Mouse (Mus musculus): Measurements from ENCODE around the gene Prkaa2. TPM values are rescaled to one million over a fixed set of nuclear protein-coding genes. Genes with fewer than 3 reads are reported as not detected.

The Prkaa2 gene
- polyA plus RNA-seq (2012; rRNA removed) = 4.2 and 5.2 TPM in 2 replicates

DNA sequence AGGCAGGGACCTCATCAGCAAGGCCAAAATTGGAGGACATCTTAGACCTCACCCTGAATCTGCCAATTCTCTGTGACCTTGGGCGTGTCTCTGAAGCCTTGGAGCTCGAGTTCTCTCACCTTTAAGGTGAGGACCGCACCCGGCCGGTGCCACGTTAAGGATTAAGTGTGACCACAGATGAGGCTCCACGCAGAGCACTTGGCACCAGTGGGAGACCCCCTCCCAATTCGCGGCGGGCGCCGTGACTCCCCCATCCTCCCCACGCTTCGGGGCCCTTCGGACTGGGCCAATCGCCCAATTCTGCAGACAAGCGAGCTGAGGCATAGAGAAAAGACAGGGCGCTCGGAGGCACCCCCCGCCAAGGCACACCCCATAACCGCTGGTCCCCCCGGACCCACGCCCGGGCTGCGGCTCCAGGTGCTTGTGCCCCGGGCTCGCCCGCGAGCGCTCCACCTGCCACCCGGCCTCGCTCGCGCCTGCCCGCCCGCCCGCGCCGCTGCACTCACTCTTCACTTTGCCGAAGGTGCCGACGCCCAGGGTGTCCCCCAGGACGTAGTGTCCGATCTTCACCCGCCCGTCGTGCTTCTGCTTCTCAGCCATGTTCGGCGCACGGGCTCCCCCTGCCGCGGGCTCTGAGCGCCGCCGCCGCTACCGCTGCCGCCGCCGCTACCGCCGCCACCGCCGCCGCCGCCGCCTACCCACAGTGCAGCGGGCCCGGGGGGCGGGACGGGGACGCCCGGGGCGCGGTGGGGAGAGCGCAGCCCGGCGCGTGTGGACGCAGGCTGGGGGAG, at the start of gene Prkaa2:
TSS of gene Prkaa2 (minus strand) at position 692 of the 791 bp plus-strand sequence.
- WGBS = 2% methylated on average over 79 of the region's 80 CpGs
- no peak for DNase-seq (ENCODE audit: low read depth, low spot score)

DNA sequence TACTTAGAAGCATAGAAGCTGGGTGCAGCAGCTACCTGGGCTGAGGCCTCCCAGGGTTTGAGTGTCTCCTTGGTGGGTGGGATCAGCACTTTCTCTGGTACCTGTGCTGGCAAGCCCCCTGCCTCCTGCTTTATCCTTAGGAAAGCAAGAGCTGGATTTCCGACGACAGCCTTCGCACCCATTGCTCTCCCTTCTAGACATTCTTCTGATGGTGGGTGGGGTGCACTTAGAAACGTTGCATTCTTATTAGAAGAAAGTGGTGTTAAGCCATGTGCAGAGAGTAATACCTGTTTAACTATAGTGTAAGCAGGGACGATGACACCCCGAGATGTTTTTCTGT, 49.8 kb upstream of the Prkaa2 start:
- DNase-seq (ENCODE audit: low read depth, low spot score) = no peak
- WGBS = 52% methylated on average over 6 of the region's 6 CpGs

DNA sequence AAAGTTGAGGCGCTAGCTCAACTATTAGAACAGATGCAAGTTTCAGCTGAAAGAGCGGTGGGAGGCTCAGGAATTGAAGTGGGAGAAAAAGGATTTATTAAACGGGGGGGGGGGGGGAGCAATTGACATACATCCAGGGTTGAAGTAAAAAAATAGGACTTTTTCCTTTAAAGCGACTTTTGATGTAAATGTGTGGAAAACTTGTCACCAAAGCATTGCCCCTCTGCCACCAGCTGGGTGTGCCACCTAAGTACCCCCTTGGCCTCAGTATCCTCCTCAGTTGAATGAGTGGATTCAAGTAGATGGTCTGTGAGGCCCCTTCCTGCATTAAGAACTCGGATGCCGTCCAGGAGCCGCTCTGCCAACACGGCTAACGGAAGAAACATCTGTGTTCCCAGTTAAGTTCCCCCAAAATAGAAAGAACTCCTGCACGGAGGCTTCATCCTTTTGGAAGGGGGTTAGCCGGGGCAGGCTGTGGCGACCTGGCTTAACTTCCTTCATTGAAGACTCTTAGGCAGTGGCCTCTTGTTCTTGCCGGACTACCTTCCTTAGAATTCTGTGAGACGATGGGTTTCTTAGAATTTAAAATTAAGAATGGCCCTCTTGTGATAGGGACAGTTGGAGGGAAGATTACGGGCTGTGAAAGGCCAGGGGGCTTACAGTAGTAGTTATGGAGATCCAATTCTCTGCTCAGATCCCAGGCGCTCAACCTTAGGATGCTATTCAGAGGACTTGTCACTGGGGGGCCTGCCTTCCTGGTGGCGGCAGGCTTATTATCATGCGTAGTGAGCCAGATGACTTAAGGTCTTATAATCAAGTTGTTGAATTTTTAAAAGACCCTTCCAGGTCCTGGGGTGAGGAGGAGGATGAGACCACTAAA, 49.2 kb upstream of the Prkaa2 start:
- no peak for DNase-seq (ENCODE audit: low read depth, low spot score)
- WGBS = 27% methylated on average over 18 of the region's 18 CpGs

DNA sequence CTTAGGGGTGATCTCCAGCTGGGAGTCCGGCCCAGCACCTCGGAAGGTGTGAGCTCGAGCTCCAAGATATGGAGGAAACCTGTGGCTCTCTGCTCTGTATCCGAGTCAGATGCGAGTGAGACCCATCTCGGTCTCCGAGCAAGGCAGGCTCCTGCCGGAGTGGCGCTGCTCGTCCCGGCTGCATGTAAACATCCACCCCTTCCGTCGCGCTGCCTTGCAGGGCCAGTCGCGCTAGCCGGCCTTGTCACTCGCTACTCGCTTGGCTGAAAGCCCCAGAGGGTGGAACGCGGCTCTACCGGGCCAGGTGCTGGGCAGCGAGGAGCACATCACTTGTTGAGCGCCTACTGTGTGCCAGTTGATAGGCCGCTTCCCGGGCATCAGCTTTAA, 48.5 kb upstream of the Prkaa2 start:
- WGBS = under 1% methylated on average over 26 of the region's 26 CpGs

DNA sequence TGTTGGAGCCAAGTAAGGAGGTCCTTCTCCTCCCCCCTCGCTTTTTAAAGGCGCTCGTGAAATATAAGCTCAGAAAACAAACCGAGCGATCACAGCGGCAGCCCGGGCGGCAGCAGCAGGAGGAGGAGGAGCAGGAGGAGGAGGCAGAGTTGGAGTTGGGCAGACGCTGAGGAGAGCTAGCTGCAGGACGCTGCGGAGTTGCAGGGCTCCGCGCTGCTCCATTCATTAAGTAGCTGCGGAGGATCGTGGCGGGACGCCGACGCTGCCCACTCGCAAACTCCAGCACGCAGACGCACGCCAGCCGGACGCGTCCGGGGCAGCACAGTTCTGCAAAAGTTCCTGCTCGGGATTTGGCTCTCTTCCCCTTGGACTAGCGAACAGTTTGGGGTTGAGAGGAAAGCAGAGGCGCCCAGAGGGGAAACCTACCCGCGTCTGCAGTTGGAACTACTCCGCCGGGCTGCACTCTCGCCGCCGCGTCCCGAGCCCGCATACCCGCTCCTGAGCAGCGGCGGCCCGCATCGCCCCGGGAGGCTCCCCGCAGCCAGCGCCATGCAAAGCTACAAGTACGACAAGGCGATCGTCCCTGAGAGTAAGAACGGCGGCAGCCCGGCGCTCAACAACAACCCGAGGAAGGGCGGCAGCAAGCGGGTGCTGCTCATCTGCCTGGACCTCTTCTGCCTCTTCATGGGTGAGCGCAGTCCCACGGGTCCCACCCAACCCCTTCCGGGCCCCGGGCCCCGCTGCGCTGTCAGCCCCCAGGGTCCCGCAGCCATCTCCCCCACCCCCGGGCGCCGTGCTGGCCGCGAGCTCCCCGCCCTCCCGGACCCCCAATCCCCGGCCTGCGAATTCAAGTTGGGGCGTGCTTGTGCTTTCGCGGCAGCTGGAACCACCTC, 47.8 kb upstream of the Prkaa2 start, which contains the start of gene Plpp3:
TSS of gene Plpp3 (plus strand) at position 72 of the 893 bp plus-strand sequence.
- under 1% methylated on average over 77 of the region's 77 CpGs for WGBS
- DNase-seq (ENCODE audit: low read depth, low spot score) = peak; percentile 44

More for the DNA sequence above, 48.5 kb upstream of the Prkaa2 start:
- no peak for DNase-seq (ENCODE audit: low read depth, low spot score)

DNA sequence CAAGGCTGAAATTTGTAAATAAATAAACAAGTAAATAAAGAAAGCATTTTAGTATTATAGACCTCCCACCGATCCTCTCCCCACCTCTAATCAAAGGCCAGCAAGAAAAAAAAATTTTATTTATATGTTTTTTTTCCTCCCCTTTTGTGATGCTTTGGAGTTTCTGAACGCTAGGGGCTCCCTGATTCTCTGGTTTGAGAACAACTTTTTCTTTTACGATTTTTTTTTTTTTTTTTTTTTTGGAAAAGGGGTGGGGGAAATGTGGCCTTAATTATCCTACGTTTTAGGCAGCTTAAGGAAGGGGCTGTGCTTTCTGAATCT, 47.2 kb upstream of the Prkaa2 start:
- 0% methylated on average over 4 of the region's 4 CpGs for WGBS
- DNase-seq (ENCODE audit: low read depth, low spot score) = no peak

DNA sequence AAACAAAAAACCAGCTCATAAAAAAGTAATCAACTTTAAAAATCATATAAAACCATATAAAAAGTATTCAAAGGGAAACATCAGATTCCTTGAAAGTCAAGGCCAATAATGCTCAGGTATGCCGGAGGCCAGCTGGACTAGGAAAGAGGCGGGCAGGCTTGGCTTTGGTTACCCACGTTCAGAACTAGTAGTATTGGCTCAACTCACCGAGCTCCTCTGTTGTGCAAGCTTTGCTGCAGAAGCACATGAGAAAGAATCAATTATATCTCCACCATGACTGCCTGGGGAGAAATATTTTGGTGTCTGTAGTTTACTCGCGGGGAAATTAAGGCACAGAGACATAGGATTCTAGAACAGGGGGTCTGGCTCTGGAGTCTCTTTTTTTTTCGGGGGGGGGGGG, 46.6 kb upstream of the Prkaa2 start:
- no peak for DNase-seq (ENCODE audit: low read depth, low spot score)

DNA sequence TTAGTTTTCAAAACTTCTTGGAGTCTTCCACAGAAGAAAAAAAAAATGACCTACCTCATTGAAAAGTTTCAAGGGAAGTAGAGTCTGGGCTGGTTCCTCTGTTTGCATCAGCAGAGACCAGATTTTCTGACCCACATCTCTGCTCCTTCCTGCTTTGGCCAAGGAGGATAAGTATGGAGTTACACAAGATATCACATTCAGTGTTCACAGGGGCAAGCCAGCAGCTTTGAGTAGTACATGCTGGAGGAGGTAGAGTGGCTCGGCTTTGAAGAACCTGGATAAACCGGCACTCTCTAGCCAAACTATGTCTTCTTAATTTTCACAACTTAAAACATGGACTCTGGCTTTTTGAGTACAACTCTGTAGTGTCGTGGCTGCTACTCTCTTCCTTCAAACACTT, 43.5 kb upstream of the Prkaa2 start:
- DNase-seq (ENCODE audit: low read depth, low spot score) = no peak

More for the DNA sequence above, 46.6 kb upstream of the Prkaa2 start:
- WGBS = 71% methylated on average over 7 of the region's 7 CpGs

DNA sequence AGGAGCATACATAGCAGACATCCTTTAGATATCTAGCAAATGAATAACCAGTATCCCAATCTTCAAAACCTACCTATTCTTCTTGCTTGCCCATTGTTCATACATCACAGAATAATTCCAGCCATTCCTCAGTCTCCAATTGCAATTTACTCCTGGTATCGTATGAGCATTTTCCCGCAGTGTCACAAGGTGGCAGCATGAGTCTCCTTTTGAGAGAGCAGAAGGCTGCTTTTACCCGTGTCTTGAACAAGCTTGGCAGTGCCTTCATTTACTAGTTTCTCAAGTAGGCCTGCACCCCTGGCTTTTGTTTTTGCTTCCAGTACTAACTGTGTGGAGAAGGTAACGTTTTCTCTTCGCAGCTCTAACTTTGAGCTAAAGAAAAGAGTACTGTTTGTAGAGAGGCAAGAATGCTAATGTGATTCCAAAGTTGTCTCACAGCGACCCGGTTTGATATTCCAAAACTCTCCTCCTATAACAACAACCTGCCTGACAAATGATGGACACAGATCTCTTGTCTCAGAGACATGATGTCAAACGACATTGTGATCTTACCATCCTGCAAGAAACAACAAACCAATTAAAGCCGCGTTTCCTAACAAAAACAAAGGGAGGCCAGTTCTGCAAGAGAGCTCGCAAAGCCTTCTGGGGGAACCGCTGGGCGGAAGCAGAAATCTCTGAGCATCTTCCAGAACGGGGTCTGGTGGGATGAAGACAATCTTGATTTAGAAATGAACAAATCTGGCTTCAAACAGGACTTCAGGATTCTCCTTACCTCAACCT, 42.4 kb upstream of the Prkaa2 start:
- peak; percentile 46 for DNase-seq (ENCODE audit: low read depth, low spot score)
- WGBS = 48% methylated on average over 14 of the region's 14 CpGs

More for the DNA sequence above, 43.5 kb upstream of the Prkaa2 start:
- WGBS = 83% methylated on average over 3 of the region's 3 CpGs

DNA sequence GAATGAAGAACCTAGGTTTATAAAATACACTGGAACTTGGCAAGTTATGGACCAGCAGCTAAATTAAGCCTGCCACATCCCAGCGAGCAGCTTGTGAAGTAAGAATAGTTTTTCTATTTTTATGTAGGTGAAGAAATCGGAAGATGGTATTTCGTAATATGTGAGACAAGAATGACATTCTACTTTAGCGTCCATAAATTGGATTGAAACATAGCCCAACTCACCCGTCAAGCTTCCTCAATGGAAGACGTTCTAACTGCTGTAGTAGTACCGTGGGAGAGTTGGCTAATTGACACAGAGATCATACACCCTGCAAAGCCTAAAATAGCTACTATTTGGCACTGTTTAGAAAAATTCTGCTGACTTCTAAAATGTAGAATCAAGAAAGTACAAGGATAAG, 39.8 kb upstream of the Prkaa2 start:
- no peak for DNase-seq (ENCODE audit: low read depth, low spot score)
- WGBS = 63% methylated on average over 7 of the region's 7 CpGs

DNA sequence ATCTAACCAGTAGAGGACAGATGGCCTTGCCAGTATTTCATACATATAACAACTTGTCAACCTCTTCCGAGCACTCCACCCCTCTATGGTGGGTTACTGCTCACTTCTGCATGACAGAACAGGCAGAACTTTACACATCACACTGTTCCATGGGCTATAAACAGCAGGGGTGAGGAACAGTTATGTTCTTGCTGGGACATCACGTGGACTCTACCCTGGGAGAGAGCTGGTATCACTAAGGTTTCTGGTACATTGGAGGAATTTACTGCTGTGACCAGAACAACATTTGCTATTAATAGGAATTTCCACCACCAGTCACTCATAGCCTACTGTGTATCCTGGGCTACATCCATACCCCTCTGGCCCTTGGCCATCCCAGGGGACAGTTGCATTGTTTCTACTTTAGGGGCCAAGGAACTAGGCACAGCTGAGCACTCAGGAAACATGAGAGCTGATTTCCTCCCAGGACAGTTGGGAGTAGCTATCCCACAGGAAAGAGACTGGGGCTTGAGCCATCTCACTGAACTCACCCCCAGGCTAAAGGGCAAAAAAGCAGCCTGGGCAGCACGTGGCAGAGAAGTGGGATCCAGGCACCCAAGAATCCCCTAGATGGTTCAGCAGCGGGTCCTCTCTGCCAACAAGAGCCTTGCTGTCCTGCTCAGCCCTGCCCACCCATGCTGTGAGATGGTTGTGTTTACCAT, 23.8 kb upstream of the Prkaa2 start:
- no peak for DNase-seq (ENCODE audit: low read depth, low spot score)
- WGBS = 61% methylated on average over 4 of the region's 4 CpGs

DNA sequence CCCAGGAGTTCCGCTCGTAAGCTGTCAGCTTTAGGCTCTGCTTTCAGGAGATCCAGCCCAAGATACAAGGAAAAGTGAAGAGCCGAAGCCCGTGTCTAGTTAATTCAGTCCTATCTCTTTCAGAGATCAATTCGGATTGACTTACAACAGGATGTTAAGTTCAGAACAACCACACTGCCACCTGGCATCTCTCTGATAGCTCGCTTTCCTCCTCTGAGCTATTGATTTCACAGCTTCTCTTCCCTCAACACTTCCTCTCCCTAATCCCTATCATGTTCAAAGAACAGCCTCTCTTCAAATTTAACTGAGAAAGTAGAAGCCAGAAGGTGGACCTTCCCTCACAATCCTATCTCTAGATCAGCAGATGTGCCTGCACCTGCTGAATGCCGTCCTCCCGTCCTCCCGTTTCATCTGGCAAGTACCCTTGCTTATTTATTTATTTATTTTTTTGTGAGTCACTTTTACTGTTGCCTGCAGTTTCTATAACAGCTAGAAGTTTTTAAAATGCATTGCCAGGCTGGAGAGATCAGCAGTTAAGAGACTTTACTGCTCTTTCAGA, 22.1 kb upstream of the Prkaa2 start:
- no peak for DNase-seq (ENCODE audit: low read depth, low spot score)
- WGBS = 82% methylated on average over 9 of the region's 9 CpGs

DNA sequence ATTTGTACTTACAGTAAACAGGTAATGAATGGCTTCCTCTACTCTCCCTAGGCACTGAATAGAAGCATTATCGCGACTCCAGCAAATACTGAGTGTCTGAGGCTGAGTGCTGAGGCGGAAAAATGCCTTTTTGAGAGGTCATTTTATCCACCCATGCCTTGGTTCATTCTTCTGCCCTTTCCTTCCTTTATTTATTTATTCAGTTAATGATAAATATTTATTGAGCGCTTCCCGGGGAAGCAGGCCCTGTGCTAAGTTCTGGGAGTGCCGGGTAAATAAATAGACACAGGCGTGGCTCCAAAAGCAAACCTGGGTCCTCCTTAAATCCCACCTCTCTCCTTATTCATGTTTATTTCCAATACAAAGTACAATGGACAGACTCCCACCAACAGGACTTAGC, 19.5 kb upstream of the Prkaa2 start:
- WGBS = 30% methylated on average over 7 of the region's 7 CpGs
- DNase-seq (ENCODE audit: low read depth, low spot score) = no peak

DNA sequence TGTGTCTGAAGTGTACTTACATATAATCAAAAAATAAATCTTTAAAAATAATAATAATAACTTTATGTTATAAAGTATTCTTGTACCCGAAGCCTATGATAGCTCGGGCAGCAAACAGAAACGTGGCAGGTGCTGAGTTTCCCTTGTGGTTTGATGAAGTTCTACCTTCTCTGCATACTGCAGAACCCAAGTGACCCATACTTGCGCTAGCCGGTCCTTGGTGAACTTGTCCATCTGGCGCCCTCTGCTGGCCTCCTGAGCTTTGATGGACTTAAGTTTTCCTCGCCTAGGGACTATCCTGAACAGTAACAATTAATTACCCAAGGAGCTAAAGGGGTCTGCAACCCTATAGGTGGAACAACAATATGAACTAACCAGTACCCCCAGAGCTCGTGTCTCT, 12.7 kb upstream of the Prkaa2 start:
- no peak for DNase-seq (ENCODE audit: low read depth, low spot score)
- 28% methylated on average over 8 of the region's 8 CpGs for WGBS

DNA sequence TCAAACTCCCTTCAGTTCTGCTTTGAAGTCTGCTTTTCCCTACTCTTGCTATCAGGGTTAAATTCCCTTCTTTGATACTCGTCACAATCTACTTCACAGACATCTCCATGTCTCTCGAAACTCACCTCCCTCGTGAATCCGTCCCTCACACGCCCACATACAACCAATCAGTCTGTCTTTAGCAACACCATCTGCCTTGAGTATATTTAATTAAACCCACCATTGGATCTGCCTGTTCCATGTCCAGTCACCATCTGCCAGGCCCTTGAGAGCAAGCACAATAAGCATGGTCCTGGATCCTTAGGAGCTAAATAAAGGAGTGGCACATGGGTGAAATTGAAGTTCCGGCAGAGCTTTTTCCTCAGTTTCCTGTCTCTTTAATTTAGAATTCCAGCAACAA, 11.4 kb upstream of the Prkaa2 start:
- no peak for DNase-seq (ENCODE audit: low read depth, low spot score)
- WGBS = 73% methylated on average over 6 of the region's 6 CpGs

DNA sequence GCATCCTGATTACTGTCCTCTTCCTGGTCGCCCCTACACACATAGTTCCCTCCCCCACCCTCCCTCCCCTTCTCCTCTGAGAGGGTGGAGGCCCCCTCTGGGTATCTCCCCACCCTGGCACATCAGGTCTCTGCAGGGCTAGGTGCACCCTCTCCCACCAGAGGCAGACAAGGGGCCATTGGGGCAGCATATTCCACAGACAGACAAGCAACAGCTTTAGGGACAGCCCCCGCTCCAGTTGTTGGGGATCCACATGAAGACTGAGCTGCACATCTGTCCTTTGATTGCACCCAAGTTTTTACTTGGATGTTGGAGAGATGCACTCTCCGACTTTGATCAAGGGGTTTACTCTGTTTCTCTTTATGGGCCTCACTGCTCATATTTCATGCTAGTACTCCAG, 3.8 kb upstream of the Prkaa2 start:
- WGBS = 65% methylated on average over 3 of the region's 3 CpGs
- no peak for DNase-seq (ENCODE audit: low read depth, low spot score)

DNA sequence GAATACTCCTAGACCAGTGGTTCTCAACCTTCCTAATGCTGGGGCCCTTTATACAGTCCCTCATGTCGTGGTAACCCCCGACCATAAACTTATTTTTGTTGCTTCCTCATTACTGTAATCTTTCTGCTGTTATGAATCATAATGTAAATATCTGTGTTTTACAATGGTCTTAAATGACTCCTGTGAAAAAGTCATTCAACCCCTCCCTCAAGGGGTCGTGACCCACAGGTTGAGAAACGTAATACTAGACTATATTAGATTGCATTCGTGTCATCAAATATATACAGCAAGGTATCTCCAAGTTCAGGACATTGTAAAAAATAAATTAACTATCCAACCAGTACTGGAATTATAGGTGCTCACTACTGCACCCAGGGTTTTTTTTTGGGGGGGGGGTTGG, 3.4 kb upstream of the Prkaa2 start:
- DNase-seq (ENCODE audit: low read depth, low spot score) = peak; percentile 88
- 25% methylated on average over 5 of the region's 5 CpGs for WGBS

DNA sequence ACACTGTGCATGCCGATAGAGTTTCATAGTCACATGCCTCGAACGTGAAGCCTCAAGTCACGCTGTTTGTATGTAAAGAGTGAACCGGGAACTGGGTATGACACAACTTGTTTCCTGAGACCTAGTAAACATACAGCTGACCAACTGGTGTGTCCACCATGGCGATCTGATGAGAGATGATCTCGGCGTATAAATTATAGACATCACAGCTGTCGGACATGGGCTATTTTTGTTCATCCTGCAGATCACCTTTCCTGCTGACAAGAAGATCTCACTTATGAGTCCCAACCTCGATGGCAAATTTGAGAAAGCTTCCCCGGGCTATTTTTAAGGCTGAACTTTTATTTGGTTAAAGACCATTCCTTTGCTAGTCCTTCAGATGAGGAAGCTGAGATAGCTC, 2.1 kb upstream of the Prkaa2 start:
- WGBS = 61% methylated on average over 11 of the region's 11 CpGs
- DNase-seq (ENCODE audit: low read depth, low spot score) = no peak

All from large intestine, adult 2 months (tissue).